Mouse (Mus musculus): ENCODE results near the gene Plekhg4.
A peak's percentile ranks its signal among the peaks of the same experiment; 100 is the strongest.

Gene Plekhg4

GRCm38 (mm10) chr8:105349096-105349771 lies 23.8 kb upstream of the Plekhg4 start:
- no peak for DNase-seq (ENCODE audit: low read depth in 1 of 2, low spot score in 2 of 2)

- no peak for DNase-seq (ENCODE audit: low read depth in 1 of 2, low spot score in 2 of 2)
These were observed 22.9 kb upstream of the Plekhg4 start for GRCm38 (mm10) chr8:105350186-105350585.

- no peak for DNase-seq (ENCODE audit: low read depth in 1 of 2, low spot score in 2 of 2)
These were observed 19.4 kb upstream of the Plekhg4 start for GRCm38 (mm10) chr8:105353583-105354135.

- DNase-seq (ENCODE audit: low read depth in 1 of 2, low spot score in 2 of 2): no peak
These were observed 18.5 kb upstream of the Plekhg4 start for GRCm38 (mm10) chr8:105354549-105354948.

GRCm38 (mm10) chr8:105355179-105356024 lies 17.7 kb upstream of the Plekhg4 start:
- DNase-seq (ENCODE audit: low read depth in 1 of 2, low spot score in 2 of 2): no peak

GRCm38 (mm10) chr8:105356681-105357080 lies 16.4 kb upstream of the Plekhg4 start:
- no peak for DNase-seq (ENCODE audit: low read depth in 1 of 2, low spot score in 2 of 2)

GRCm38 (mm10) chr8:105359208-105359607 lies 13.9 kb upstream of the Plekhg4 start:
- no peak for DNase-seq (ENCODE audit: low read depth in 1 of 2, low spot score in 2 of 2)

- DNase-seq (ENCODE audit: low read depth in 1 of 2, low spot score in 2 of 2): no peak
These were observed 13.4 kb upstream of the Plekhg4 start for GRCm38 (mm10) chr8:105359646-105360045.

- no peak for DNase-seq (ENCODE audit: low read depth in 1 of 2, low spot score in 2 of 2)
These were observed 11.0 kb upstream of the Plekhg4 start for GRCm38 (mm10) chr8:105361751-105362702.

- DNase-seq (ENCODE audit: low read depth in 1 of 2, low spot score in 2 of 2): no peak
These were observed 6.0 kb upstream of the Plekhg4 start for GRCm38 (mm10) chr8:105367107-105367506.

GRCm38 (mm10) chr8:105372473-105372872 lies 601 bp upstream of the Plekhg4 start:
- no peak for DNase-seq (ENCODE audit: low read depth in 1 of 2, low spot score in 2 of 2)

GRCm38 (mm10) chr8:105374513-105374966 lies 1.5 kb downstream of the Plekhg4 start:
- DNase-seq (ENCODE audit: low read depth in 1 of 2, low spot score in 2 of 2): peak in 1 of 2 experiments; percentile 48

- DNase-seq (ENCODE audit: low read depth in 1 of 2, low spot score in 2 of 2): no peak
These were observed 5.6 kb downstream of the Plekhg4 start for GRCm38 (mm10) chr8:105378673-105379072.

- no peak for DNase-seq (ENCODE audit: low read depth in 1 of 2, low spot score in 2 of 2)
These were observed 7.2 kb downstream of the Plekhg4 start for GRCm38 (mm10) chr8:105380308-105380707.

- no peak for DNase-seq (ENCODE audit: low read depth in 1 of 2, low spot score in 2 of 2)
These were observed 11.0 kb downstream of the Plekhg4 start for GRCm38 (mm10) chr8:105384070-105384469.

- DNase-seq (ENCODE audit: low read depth in 1 of 2, low spot score in 2 of 2): no peak
These were observed 14.1 kb downstream of the Plekhg4 start for GRCm38 (mm10) chr8:105387151-105387550.

- DNase-seq (ENCODE audit: low read depth in 1 of 2, low spot score in 2 of 2): no peak
These were observed 16.0 kb downstream of the Plekhg4 start for GRCm38 (mm10) chr8:105389096-105389495.

GRCm38 (mm10) chr8:105393089-105393787 lies 20.2 kb downstream of the Plekhg4 start:
- DNase-seq (ENCODE audit: low read depth in 1 of 2, low spot score in 2 of 2): no peak

GRCm38 (mm10) chr8:105393915-105394314 lies 20.8 kb downstream of the Plekhg4 start:
- no peak for DNase-seq (ENCODE audit: low read depth in 1 of 2, low spot score in 2 of 2)

GRCm38 (mm10) chr8:105397747-105398146 lies 24.7 kb downstream of the Plekhg4 start:
- no peak for DNase-seq (ENCODE audit: low read depth in 1 of 2, low spot score in 2 of 2)

All from monocyte, adult 2 months (primary cell).